Mouse (Mus musculus) heart, embryonic 12.5 days (tissue): ENCODE measurements around the gene Rp2. TPM values are rescaled to one million over a fixed set of nuclear protein-coding genes. Genes with fewer than 3 reads are reported as not detected.
"Not testable (repeated sequence)": the region's sequence is repeated elsewhere in the genome, so short reads cannot be mapped to it uniquely, and the experiment has no call there.

ENCODE experiments used
- ATAC-seq: fragments of 200-750 bp; cut with Nextera tagmentation; 2 replicates; pipeline ENCODE4 v1.8.0; 2017; ENCODE audit warnings: moderate TSS enrichment, moderate library complexity; ENCODE audit not compliant: insufficient number of reproducible peaks, low FRiP score
- H3K27ac ChIP-seq: fragments of 300-500 bp; sonication (generic); 2 replicates; pipeline ENCODE4 v1.5.1; 2016; ENCODE audit warnings: mild to moderate bottlenecking, moderate library complexity; ENCODE audit not compliant: poor library complexity, severe bottlenecking
- H3K27me3 ChIP-seq: fragments of 300-500 bp; sonication (generic); replicated peaks from 2 replicates; pipeline ENCODE4 v1.6.1; 2016; ENCODE audit warnings: mild to moderate bottlenecking, moderate library complexity
- H3K36me3 ChIP-seq: fragments of 300-500 bp; sonication (generic); 2 replicates; pipeline ENCODE4 v1.6.1; 2016; ENCODE audit warnings: mild to moderate bottlenecking, moderate library complexity
- H3K4me1 ChIP-seq: fragments of 300-500 bp; sonication (generic); replicated peaks from 2 replicates; pipeline ENCODE4 v1.6.1; 2016; ENCODE audit warnings: mild to moderate bottlenecking
- H3K4me2 ChIP-seq: fragments of 300-500 bp; sonication (generic); 2 replicates; pipeline ENCODE4 v1.6.1; 2016; ENCODE audit warnings: mild to moderate bottlenecking, moderate library complexity
- H3K4me3 ChIP-seq: fragments of 300-500 bp; sonication (generic); 2 replicates; pipeline ENCODE4 v1.5.1; 2016; ENCODE audit warnings: mild to moderate bottlenecking
- H3K9ac ChIP-seq: fragments of 300-500 bp; sonication (generic); 2 replicates; pipeline ENCODE4 v1.6.1; 2016; ENCODE audit warnings: mild to moderate bottlenecking, moderate library complexity
- H3K9me3 ChIP-seq: fragments of 300-500 bp; sonication (generic); replicated peaks from 2 replicates; pipeline ENCODE4 v1.6.1; 2016; ENCODE audit warnings: mild to moderate bottlenecking, moderate library complexity
- WGBS: fragments of 180-500 bp; shearing (Covaris S2); methylation state at CpG from one replicate; pipeline ENCODE4 v1.1.7; 2016; 5-methylcytosine and 5-hydroxymethylcytosine counted together
- polyA plus RNA-seq: library from polyadenylated mRNA; unstranded; fragments of >200 nt; fragmentation: Nextera tagmentation; extraction: Ambion mirVana; gene quantifications from 2 replicates; pipeline ENCODE4 v1.2.1, GENCODE M21; 2016

Rp2 gene
- polyA plus RNA-seq = 16.0 and 16.9 TPM in 2 replicates

DNA sequence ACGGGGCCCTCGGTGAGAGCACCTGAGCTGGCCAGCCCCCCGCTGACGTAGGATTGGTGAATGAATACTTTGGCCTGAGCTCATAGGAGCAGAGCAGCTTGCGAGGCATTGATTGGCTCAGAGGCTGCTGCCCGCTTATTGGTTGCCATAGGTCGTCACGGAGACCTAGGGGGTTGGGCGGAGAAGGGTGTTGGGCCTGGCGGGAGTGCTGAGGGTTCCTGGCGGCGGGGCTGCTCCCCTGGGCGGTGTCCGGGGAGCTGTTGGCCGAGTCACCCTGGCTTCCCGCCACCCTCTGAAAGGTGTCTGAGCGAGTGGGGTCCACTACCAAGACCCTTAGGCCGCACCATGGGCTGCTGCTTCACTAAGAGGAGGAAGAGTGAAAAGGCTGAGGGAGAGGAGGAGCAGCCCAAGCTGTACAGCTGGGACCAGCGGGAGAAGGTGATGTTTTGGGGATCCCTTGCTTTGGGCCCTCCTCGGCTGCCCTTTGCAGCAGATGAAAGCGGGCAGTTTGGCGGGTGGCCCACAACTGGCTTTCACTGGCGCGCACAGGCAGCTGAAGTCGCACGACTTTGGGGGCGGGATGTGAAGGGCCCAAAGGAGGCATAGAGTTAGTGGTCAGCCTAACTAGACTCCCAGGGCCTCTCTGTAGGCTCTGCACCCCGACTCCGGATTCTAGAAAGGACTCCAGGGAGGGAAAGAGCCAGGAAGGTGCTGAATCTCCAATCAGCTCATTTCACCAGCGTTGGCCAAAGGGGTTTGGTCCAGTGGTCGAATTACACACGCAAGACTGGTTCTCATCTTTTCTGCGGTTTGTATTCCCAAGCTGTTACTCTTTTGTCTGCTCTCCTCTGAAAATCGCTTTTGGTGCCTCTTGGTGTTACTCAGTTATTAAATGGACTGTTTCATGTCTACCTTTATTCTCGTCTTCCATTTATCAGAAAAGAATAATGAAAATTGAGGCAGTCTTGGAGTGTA is at the start of gene Rp2:
Gene Rp2 (plus strand): TSS at position 91 of the 975 bp plus-strand sequence.
- Histone ChIP-seq H3K36me3 (no peaks in the 10 kb centered on the region), H3K4me2 (peak within 1 kb of the TSS; percentile 68), H3K9ac (peak within 1 kb of the TSS; percentile 83), H3K27me3 (no peaks in the 10 kb centered on the region), H3K27ac (peak within 1 kb of the TSS; percentile 68), H3K9me3 (no peaks in the 10 kb centered on the region), H3K4me3 (peak within 1 kb of the TSS; percentile 78), H3K4me1 (no peaks in the 10 kb centered on the region)
- peak; percentile 100 for ATAC-seq
- 13% methylated on average over 35 of the region's 35 CpGs for WGBS

DNA sequence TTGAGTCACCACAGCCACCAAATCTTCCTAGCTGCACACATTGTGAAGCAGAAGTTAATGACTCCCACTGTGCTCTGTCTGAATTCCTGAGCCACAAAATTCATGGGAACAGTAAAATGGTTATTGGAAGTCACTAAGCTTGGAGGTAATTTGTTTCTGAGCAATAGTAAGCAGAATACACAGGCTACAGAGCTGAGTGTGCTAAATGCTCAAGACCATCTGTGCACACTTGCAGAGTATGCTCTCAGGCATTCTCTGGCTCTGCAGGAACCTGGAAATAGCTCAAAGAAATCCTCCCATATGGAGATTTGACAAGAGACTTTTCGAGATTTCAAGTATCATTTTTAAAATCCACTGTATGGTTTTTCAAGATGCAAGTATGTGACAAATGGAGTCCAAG is 31.5 kb upstream of the Rp2 start:
- H3K9ac ChIP-seq = no peak overlapping the region
- no peaks in the 10 kb centered on the region for H3K36me3 ChIP-seq
- no peaks in the 10 kb centered on the region for H3K27me3 ChIP-seq
- WGBS = 62% methylated on average over 1 of the region's 1 CpGs
- no peaks in the 10 kb centered on the region for H3K9me3 ChIP-seq
- no peak overlapping the region for H3K4me2 ChIP-seq
- no peak overlapping the region for H3K27ac ChIP-seq
- no peak overlapping the region for H3K4me3 ChIP-seq
- H3K4me1 ChIP-seq = no peaks in the 10 kb centered on the region
- no peak for ATAC-seq

DNA sequence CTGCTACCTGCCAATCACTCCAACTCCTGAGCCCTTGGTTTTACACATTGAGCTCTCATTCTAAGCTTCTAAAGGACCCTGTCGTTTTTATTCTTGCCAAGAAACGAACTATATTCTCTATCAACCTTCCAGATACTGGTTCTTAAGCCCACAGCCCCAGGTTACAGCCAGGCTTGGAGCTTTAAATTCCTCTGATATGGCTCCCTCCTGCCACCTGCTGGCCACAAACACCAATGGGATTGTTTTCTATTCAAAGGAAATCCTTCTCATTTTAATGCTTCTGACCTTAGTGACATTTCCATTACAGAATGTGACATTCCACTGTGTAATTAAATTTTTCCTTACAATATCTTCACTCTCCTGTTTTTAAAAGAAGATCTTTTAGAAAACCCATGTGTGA is 28.6 kb upstream of the Rp2 start:
- 11% methylated on average over 2 of the region's 2 CpGs for WGBS
- Histone ChIP-seq H3K27ac (no peak overlapping the region), H3K4me1 (no peaks in the 10 kb centered on the region), H3K9me3 (no peaks in the 10 kb centered on the region), H3K36me3 (no peaks in the 10 kb centered on the region), H3K9ac (no peak overlapping the region), H3K27me3 (no peaks in the 10 kb centered on the region), H3K4me3 (no peak overlapping the region), H3K4me2 (no peak overlapping the region)
- no peak for ATAC-seq

DNA sequence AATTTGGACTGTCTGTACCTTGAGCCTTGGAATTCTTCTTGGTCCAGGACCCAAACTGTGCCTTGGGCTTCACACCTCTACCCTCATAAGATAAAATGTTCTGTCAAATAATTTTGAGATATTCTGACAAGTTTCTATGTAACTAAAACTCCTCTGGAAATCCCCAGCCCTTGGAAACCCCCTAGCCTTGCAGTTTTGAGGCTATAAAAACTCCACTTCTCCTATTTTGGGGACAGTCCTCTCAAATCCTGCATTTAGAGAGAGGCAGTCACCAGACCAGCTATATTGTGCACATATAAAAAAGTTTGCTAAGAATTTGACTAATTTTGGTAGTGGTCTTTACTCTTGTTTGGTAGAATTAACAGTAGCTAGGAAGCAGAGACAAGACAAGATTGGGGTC is 19.3 kb upstream of the Rp2 start:
- Histone ChIP-seq H3K27ac (no peak overlapping the region), H3K4me3 (no peak overlapping the region), H3K9ac (no peak overlapping the region), H3K4me1 (no peaks in the 10 kb centered on the region), H3K4me2 (no peak overlapping the region), H3K9me3 (no peaks in the 10 kb centered on the region), H3K36me3 (no peaks in the 10 kb centered on the region), H3K27me3 (no peaks in the 10 kb centered on the region)
- ATAC-seq = no peak

DNA sequence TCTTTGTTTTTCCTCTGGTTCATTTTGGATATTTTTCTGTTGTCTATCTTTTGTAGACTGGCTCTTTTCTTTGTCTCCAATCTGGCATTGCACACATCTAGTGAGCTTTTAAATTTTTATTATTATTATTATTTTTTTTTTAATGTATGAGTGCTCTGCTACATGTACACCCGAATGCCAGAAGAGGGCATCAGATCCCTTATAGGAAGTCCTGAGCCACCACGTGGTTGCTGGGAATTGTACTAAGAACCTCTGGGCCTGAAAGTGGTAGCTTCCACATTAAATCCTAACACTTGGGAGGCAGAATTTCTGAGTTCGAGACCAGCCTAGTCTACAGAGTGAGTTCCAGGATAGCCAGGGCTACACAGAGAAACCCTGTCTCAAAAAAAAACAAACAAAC is 17.9 kb upstream of the Rp2 start:
- Histone ChIP-seq H3K4me1 (no peaks in the 10 kb centered on the region), H3K36me3 (no peaks in the 10 kb centered on the region), H3K4me2 (no peak overlapping the region), H3K27me3 (no peaks in the 10 kb centered on the region), H3K4me3 (no peak overlapping the region), H3K9me3 (no peaks in the 10 kb centered on the region), H3K9ac (no peak overlapping the region), H3K27ac (no peak overlapping the region)
- WGBS = 49% methylated on average over 3 of the region's 3 CpGs
- no peak for ATAC-seq

DNA sequence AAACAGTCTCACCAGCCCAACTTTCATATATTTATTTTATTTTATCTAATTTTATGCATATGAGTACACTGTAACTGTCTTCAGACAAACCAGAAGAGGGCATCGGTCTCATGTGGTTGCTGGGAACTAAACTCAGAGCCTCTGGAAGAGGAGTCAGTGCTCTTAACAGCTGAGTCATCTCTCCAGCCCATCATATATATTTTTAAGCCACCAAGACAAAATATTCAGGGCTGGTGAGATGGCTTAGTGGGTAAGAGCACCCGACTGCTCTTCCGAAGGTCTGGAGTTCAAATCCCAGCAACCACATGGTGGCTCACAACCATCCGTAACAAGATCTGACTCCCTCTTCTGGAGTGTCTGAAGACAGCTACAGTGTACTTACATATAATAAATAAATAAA is 14.0 kb upstream of the Rp2 start:
- not testable (repeated sequence) for H3K9me3 ChIP-seq, H3K27ac ChIP-seq, H3K27me3 ChIP-seq, H3K4me1 ChIP-seq, H3K4me3 ChIP-seq, H3K4me2 ChIP-seq, H3K36me3 ChIP-seq, H3K9ac ChIP-seq, ATAC-seq
- WGBS = 86% methylated on average over 4 of the region's 4 CpGs

DNA sequence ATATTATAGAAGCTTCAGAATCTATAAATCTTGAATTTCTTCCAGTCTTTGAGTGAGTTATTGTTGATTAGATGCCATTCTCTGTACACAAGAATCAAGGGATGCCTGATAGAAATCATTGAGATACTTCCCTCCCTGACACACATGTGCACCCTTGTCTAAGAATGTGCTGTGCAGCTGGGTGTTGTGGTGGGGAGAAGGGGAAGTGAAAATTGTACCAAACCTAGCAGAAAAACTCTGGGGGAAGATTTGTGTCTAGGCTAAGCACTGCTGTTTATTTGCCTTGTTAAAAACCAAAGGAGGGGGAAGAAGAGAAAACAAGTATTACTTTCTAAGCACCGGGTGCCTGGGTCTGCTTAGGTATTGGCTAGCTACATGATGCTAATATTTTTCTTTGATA is 9.0 kb upstream of the Rp2 start:
- no peak overlapping the region for H3K9ac ChIP-seq
- H3K27ac ChIP-seq = no peak overlapping the region
- H3K4me1 ChIP-seq = no peaks in the 10 kb centered on the region
- 79% methylated on average over 1 of the region's 1 CpGs for WGBS
- no peaks in the 10 kb centered on the region for H3K36me3 ChIP-seq
- no peaks in the 10 kb centered on the region for H3K9me3 ChIP-seq
- ATAC-seq = no peak
- no peak overlapping the region for H3K4me3 ChIP-seq
- no peak overlapping the region for H3K4me2 ChIP-seq
- no peaks in the 10 kb centered on the region for H3K27me3 ChIP-seq

DNA sequence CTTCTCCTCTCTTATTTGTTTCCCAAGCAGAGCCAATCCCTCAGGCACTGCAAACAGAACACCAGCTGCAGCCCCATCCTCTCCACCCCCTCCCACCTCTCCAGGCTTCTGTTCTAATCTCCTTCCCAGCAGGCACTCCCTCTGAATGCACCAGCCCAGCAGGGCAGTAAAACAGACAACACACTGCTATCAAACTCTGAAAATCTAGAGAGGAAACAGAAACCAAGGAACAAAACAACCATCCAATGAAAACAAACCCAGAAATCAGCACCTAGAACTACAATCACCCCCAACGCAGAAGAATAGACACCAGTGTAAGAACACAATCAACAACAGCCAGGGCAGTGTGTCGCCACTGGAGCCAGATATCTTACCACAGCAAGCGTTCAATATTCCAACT is 8.0 kb upstream of the Rp2 start:
- no peaks in the 10 kb centered on the region for H3K9me3 ChIP-seq
- no peak overlapping the region for H3K4me3 ChIP-seq
- no peak overlapping the region for H3K27ac ChIP-seq
- 23% methylated on average over 3 of the region's 3 CpGs for WGBS
- no peak overlapping the region for H3K4me2 ChIP-seq
- H3K4me1 ChIP-seq = no peaks in the 10 kb centered on the region
- no peaks in the 10 kb centered on the region for H3K36me3 ChIP-seq
- no peak overlapping the region for H3K9ac ChIP-seq
- H3K27me3 ChIP-seq = no peaks in the 10 kb centered on the region
- ATAC-seq = no peak

DNA sequence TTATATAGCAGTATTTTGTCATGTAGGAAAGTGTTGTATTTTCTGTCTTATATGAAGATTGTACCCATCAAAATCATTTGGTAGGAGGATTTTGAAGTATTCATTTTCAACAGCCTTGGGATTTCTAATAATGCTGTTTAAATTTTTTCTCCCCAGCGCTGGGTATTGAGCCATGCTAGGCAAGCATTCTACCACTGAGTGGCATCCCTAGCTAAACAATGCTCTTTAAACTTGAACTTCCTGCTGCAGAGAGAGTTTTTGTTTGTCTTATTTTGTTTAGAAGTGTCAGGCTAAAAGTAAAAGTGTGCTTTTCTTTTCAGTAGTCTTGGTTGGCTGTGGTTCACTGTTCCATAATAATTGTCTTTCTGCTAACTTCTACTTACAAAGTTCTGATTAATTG is 1.8 kb downstream of the Rp2 start:
- Histone ChIP-seq H3K27me3 (no peaks in the 10 kb centered on the region), H3K36me3 (no peaks in the 10 kb centered on the region), H3K9ac (no peak overlapping the region), H3K4me3 (no peak overlapping the region), H3K4me1 (no peaks in the 10 kb centered on the region), H3K9me3 (no peaks in the 10 kb centered on the region), H3K27ac (no peak overlapping the region), H3K4me2 (no peak overlapping the region; the same call in 1 of the 2 replicates)
- 50% methylated on average over 1 of the region's 1 CpGs for WGBS
- no peak for ATAC-seq

DNA sequence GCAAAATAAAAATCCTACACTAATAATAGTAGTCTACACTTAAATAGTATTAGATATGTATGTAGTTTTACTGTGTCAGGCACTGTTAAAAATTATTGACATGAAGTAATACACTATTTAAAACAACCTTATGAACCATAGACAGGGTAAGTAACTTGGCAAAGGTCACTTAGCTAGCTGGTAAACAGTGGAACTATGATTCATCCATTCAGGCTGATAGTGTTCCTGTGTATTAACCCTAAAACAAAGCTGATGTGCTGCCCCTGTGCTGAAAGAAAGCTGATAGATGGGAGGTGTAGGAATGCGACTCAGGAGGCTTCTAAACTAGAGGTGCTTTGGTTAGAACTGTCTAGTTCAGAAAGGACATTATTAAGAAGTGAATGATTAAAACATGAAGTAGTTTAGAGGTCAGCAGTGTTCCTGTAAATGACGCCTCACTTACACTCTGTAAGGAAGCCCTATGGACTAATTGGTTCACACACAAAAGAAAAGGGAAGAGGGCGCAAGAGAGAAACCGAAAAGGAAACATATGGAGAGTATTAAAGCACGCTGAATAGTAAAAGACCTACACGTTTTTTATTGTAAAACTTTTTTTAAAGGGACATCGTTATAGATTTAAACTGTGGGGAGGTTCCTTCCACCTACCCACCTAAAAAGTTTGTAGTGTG is 15.2 kb downstream of the Rp2 start:
- 73% methylated on average over 7 of the region's 7 CpGs for WGBS
- no peak overlapping the region for H3K27ac ChIP-seq
- no peak for ATAC-seq
- no peaks in the 10 kb centered on the region for H3K27me3 ChIP-seq
- no peaks in the 10 kb centered on the region for H3K9me3 ChIP-seq
- H3K9ac ChIP-seq = no peak overlapping the region
- H3K4me3 ChIP-seq = no peak overlapping the region
- H3K36me3 ChIP-seq = peaks cover 6% of the 10 kb centered on the region; the same call in 1 of the 2 replicates
- H3K4me2 ChIP-seq = no peak overlapping the region
- H3K4me1 ChIP-seq = no peaks in the 10 kb centered on the region

DNA sequence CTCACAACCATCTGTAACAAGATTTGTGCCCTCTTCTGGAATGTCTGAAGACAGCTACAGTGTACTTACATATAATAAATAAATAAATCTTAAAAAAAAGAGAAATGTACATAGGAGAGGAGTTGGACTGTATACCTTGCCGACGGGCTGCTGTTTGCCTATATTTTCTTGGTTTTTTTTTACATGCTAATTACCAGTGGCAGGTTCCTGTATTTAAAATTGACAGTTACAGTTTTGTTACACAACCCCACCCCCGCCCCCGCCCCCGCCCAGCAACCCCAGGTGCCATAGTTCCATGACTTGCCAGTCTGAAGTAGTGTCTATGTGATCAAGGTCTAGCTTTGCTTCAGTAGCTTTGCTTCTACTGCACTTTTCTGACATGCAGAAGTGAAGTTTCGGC is 18.0 kb downstream of the Rp2 start:
- Histone ChIP-seq H3K4me2 (no peak overlapping the region), H3K4me1 (no peaks in the 10 kb centered on the region), H3K36me3 (peaks cover 6% of the 10 kb centered on the region; the same call in 1 of the 2 replicates), H3K9ac (no peak overlapping the region), H3K4me3 (no peak overlapping the region), H3K27ac (no peak overlapping the region), H3K9me3 (no peaks in the 10 kb centered on the region), H3K27me3 (no peaks in the 10 kb centered on the region)
- ATAC-seq = no peak
- 87% methylated on average over 6 of the region's 6 CpGs for WGBS
